Mouse (Mus musculus) lung, embryonic 14.5 days (tissue): ENCODE results near the gene Ints1. TPM values are rescaled to one million over a fixed set of nuclear protein-coding genes. Genes with fewer than 3 reads are reported as not detected.

Experiments
- ATAC-seq: fragments of 200-750 bp; cut with Nextera tagmentation; 2 replicates; pipeline ENCODE4 v1.8.0; 2017; ENCODE audit warnings: mild to moderate bottlenecking, moderate TSS enrichment, moderate library complexity; ENCODE audit not compliant: insufficient read depth
- DNase-seq: peaks from one replicate; pipeline ENCODE4 v3.0.0-alpha.2; 2015
- H3K27ac ChIP-seq: fragments of 300-500 bp; sonication (generic); 2 replicates; pipeline ENCODE4 v1.5.1; 2014; ENCODE audit warnings: low read depth, mild to moderate bottlenecking, moderate library complexity
- H3K27me3 ChIP-seq: fragments of 300-500 bp; sonication (generic); 2 replicates; pipeline ENCODE4 v1.6.1; 2014; ENCODE audit warnings: low read length, control low read depth; ENCODE audit not compliant: insufficient read depth
- H3K36me3 ChIP-seq: fragments of 300-500 bp; sonication (generic); 2 replicates; pipeline ENCODE4 v1.6.1; 2014; ENCODE audit warnings: control low read depth; ENCODE audit not compliant: insufficient read depth
- H3K4me1 ChIP-seq: fragments of 300-500 bp; sonication (generic); 2 replicates; pipeline ENCODE4 v1.6.1; 2014; ENCODE audit warnings: antibody characterized with exemption, control low read depth; ENCODE audit not compliant: insufficient read depth
- H3K4me2 ChIP-seq: fragments of 300-500 bp; sonication (generic); 2 replicates; pipeline ENCODE4 v1.6.1; 2014; ENCODE audit warnings: mild to moderate bottlenecking
- H3K4me3 ChIP-seq: fragments of 300-500 bp; sonication (generic); 2 replicates; pipeline ENCODE4 v1.5.1; 2014; ENCODE audit warnings: low read depth, low read length
- H3K9ac ChIP-seq: fragments of 300-500 bp; sonication (generic); 2 replicates; pipeline ENCODE4 v1.6.1; 2014
- H3K9me3 ChIP-seq: fragments of 300-500 bp; sonication (generic); 2 replicates; pipeline ENCODE4 v1.6.1; 2016; ENCODE audit warnings: low read depth, low read length, control low read depth
- CTCF ChIP-seq: IDR thresholded peaks from 2 replicates; pipeline ENCODE4 v1.5.1; 2016; ENCODE audit warnings: antibody characterized with exemption, low read depth
- WGBS: fragments of 180-500 bp; shearing (Covaris S2); extraction: QIAGEN DNeasy Blood & Tissue Kit; methylation state at CpG from one replicate; pipeline ENCODE4 v1.1.7; 2014; 5-methylcytosine and 5-hydroxymethylcytosine counted together
- polyA plus RNA-seq: library from polyadenylated mRNA; unstranded; fragments of >200 nt; fragmentation: Nextera tagmentation; extraction: Ambion mirVana; gene quantifications from 2 replicates; pipeline ENCODE4 v1.2.1, GENCODE M21; 2014

Ints1 gene
- polyA plus RNA-seq, 1 experiment from 2014 or later = 39.8 TPM

DNA sequence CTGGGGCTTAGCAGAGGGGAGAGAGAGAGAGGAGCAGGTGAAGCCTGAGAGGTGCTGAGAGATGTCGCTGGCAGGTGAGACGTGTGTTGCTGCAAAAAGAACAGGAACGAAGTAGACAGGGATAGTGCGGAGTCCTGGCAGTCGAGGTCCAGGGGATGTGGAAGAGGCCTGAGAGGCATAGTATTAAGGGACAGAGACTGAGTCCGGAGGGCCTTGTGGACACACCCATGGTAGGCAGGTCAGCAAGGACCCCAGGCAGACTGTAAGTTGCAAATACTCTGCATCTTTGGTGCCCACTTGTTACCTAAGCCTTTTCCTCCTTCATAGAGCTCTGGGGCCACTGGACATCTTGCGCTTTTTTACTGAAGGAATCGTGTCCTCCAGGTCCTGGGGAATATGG is 25.8 kb upstream of the Ints1 start:
- Histone ChIP-seq H3K9me3 (no peaks in the 10 kb centered on the region), H3K27ac (no peak overlapping the region), H3K4me2 (no peak overlapping the region), H3K4me1 (peaks cover 36% of the 10 kb centered on the region), H3K9ac (no peak overlapping the region), H3K36me3 (peaks cover 24% of the 10 kb centered on the region), H3K27me3 (no peaks in the 10 kb centered on the region), H3K4me3 (no peak overlapping the region)
- no peak for DNase-seq
- no peak for TF ChIP-seq CTCF
- 93% methylated on average over 8 of the region's 8 CpGs for WGBS
- ATAC-seq = no peak

DNA sequence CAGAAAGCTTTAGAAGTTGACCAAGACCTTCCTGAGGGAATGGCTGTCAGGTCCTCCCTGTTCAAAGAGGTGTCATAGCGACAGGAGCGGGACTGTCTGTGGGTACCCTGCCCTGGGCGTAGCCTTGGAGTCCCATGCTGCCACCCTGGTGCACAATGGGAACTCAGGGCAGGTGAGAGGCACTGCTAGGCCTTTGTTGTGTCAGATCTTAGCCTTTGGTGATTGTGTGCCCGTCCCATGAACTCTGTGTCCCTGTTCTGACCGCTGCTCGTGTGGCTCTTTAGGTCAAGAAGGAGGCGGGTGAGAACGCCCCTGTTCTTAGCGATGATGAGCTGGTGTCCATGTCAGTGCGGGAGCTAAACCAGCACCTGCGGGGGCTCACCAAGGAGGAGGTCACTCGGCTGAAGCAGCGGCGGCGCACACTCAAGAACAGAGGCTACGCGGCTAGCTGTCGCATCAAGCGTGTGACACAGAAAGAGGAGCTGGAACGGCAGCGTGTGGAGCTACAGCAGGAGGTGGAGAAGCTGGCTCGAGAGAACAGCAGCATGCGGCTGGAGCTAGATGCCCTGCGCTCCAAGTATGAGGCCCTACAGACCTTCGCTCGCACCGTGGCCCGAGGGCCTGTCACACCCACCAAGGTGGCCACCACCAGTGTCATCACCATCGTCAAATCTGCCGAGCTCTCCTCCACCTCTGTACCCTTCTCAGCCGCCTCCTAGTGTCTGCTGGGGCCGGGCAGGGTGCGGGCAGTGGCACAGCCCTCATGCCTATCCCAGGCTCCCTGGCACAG is 24.5 kb upstream of the Ints1 start:
- Histone ChIP-seq H3K4me3 (no peak overlapping the region), H3K27ac (no peak overlapping the region), H3K4me1 (peaks cover 39% of the 10 kb centered on the region), H3K9me3 (no peaks in the 10 kb centered on the region), H3K27me3 (no peaks in the 10 kb centered on the region), H3K4me2 (no peak overlapping the region), H3K36me3 (peaks cover 24% of the 10 kb centered on the region), H3K9ac (no peak overlapping the region)
- no peak for TF ChIP-seq CTCF
- DNase-seq = no peak
- no peak for ATAC-seq
- WGBS = 86% methylated on average over 33 of the region's 33 CpGs

DNA sequence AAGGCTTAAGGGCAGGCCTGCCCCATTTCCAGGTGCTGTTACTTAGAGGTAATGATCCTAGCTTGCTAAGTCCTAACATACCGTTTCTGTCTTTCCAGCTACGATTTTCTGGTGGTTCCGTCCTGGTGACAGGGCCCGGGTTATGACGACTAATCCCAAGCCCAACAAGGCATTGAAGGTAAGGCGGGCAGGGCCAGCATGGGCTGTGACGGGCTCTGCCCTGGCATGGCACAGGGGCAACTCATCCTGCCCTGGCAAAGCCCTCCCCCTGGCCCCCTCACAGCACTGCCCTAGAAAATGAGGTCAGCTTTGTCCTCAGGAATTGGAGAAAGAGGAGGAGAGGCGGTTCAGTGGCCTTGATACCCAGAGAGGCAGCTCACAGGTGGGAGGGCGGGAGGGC is 23.6 kb upstream of the Ints1 start:
- Histone ChIP-seq H3K4me2 (no peak overlapping the region), H3K36me3 (peaks cover 24% of the 10 kb centered on the region), H3K9me3 (no peaks in the 10 kb centered on the region), H3K27me3 (no peaks in the 10 kb centered on the region), H3K4me3 (no peak overlapping the region), H3K9ac (no peak overlapping the region), H3K4me1 (peaks cover 37% of the 10 kb centered on the region), H3K27ac (no peak overlapping the region)
- ATAC-seq = no peak
- no peak for TF ChIP-seq CTCF
- DNase-seq = no peak
- WGBS = 86% methylated on average over 9 of the region's 9 CpGs

DNA sequence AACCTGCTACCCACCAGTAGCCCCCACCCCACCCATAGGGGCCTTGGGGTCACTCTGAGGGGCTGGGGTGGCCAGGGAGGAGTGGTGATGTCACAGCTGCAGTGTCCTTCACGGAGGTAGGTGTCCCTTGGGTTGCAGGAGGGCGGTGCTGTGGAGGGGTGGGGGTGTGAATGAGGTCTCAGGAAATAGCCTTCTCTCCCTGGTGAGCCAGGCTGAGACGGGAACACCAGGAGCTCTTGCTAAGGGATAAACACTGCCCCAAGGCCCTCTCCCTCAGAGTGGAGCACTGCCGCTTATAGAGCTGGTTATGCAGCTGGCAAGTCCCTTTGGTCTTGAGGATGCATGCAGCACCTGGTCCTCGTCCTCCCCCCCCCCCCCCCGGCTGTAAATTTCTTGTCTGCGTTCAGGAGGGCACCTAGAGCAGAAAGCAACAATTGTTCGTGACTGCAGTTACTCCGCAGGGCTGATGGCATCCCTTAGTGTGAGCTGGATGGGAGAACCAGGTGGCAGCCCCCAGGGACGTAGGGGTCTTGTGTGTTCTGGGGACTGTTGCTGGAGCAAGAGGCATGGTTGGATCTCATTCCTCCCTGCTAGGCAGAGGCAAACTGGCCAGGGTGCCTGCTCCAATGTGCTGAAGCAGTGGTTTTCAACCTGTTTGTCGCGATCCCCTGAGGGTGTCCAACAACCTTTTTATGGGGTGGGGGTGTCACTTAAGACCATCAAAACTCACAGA is 22.9 kb upstream of the Ints1 start:
- Histone ChIP-seq H3K36me3 (peaks cover 24% of the 10 kb centered on the region), H3K9ac (0 out of 2 replicates have a peak overlapping the region, but pooled peaks have one; percentile 17), H3K4me2 (peak overlapping the region; percentile 57), H3K4me1 (peaks cover 36% of the 10 kb centered on the region), H3K27ac (peak overlapping the region; percentile 75), H3K4me3 (peak overlapping the region; percentile 16; the same call in 1 of the 2 replicates), H3K9me3 (no peaks in the 10 kb centered on the region), H3K27me3 (no peaks in the 10 kb centered on the region)
- 28% methylated on average over 12 of the region's 12 CpGs for WGBS
- no peak for TF ChIP-seq CTCF
- DNase-seq (peak; percentile 46), ATAC-seq (peak; percentile 29)

DNA sequence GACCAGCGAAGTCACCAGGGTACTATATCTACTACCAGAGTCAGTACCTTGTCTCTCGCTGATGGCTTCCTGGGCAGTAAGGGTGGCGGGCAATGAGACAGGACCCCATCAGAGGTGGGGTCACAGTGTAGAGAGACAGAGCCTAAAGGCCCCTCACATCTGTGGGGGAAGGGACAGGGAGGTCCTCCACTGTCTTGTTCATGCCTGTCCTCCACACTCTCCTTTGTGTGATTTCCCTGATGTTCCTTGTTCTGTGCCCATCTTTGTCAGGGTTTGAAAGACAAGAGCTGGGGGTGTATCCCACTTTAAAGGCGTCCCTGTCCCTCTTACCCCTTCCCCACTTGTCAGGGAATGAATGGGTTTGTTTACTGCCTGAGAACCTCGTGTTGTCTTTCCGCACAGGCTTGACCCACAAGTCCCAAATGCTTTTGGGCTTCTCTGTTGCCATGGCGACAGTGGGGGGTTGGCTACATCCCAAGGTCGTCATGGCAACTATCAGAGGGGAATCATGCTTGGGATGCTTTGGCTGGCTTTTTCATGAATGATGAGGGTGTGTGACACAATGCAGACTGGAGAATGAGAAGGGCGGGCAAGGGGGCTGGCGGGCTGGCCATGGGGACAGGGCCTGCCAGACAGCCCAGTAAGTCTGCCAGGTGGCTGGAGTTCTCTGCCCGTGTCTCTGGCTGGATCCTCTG is 22.1 kb upstream of the Ints1 start:
- peak; percentile 96 for DNase-seq
- H3K4me3 ChIP-seq = peak overlapping the region; percentile 16; the same call in 1 of the 2 replicates
- no peak for TF ChIP-seq CTCF
- H3K9me3 ChIP-seq = no peaks in the 10 kb centered on the region
- H3K27me3 ChIP-seq = no peaks in the 10 kb centered on the region
- peaks cover 40% of the 10 kb centered on the region for H3K4me1 ChIP-seq
- 0 out of 2 replicates have a peak overlapping the region, but pooled peaks have one; percentile 17 for H3K9ac ChIP-seq
- peaks cover 24% of the 10 kb centered on the region for H3K36me3 ChIP-seq
- 19% methylated on average over 11 of the region's 11 CpGs for WGBS
- peak; percentile 71 for ATAC-seq
- H3K27ac ChIP-seq = peak overlapping the region; percentile 89
- H3K4me2 ChIP-seq = peak overlapping the region; percentile 57

DNA sequence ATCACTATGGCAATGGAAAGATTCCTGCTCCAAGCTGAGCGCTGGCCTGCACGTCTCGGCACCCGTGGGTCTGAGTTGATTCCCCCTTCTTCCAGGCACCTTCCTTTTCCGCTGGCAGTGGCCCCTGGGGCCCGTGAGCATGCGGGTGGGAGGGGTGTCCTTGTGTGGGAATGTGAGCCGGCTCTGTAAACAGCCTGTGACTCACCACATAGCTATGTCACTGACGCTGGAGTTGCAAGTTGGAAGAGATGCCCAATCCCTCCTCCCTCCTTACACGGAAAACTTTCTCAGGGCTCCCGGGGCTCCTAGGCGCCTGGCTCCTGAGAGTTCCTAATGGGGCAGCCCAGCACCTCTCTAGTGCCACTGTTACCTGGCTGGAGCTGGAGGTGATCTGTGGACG is 21.4 kb upstream of the Ints1 start:
- WGBS = 4% methylated on average over 13 of the region's 13 CpGs
- peak; percentile 89 for DNase-seq
- Histone ChIP-seq H3K4me1 (peaks cover 45% of the 10 kb centered on the region), H3K9ac (peak overlapping the region; percentile 27; the same call in 1 of the 2 replicates), H3K4me2 (peak overlapping the region; percentile 57), H3K4me3 (no peak overlapping the region), H3K27ac (peak overlapping the region; percentile 89), H3K27me3 (no peaks in the 10 kb centered on the region), H3K9me3 (no peaks in the 10 kb centered on the region), H3K36me3 (peaks cover 24% of the 10 kb centered on the region)
- no peak for TF ChIP-seq CTCF
- ATAC-seq = peak; percentile 72
